Mouse (Mus musculus) midbrain, embryonic 11.5 days (tissue): Measurements from ENCODE around the gene Gm49027. TPM values are rescaled to one million over a fixed set of nuclear protein-coding genes. Genes with fewer than 3 reads are reported as not detected.

Experiments used
- ATAC-seq: fragments of 200-750 bp; cut with Nextera tagmentation; 2 replicates; pipeline ENCODE4 v1.8.0; 2017; ENCODE audit warnings: moderate TSS enrichment, moderate library complexity; ENCODE audit not compliant: low FRiP score
- DNase-seq: peaks from one replicate; pipeline ENCODE4 v3.0.0; 2015; ENCODE audit warnings: low spot score; ENCODE audit errors: missing footprints
- H3K27ac ChIP-seq: fragments of 300-500 bp; sonication (generic); 2 replicates; pipeline ENCODE4 v1.5.1; 2014; ENCODE audit warnings: low read depth, low read length
- H3K27me3 ChIP-seq: fragments of 300-500 bp; sonication (generic); 2 replicates; pipeline ENCODE4 v1.6.1; 2014; ENCODE audit warnings: mild to moderate bottlenecking, low read length, moderate library complexity, mixed read lengths; ENCODE audit not compliant: control insufficient read depth, insufficient read depth
- H3K36me3 ChIP-seq: fragments of 300-500 bp; sonication (generic); 2 replicates; pipeline ENCODE4 v1.6.1; 2014; ENCODE audit warnings: mild to moderate bottlenecking, low read length, moderate library complexity, mixed read lengths; ENCODE audit not compliant: control insufficient read depth, insufficient read depth
- H3K4me1 ChIP-seq: fragments of 300-500 bp; sonication (generic); 2 replicates; pipeline ENCODE4 v1.6.1; 2014; ENCODE audit warnings: low read length; ENCODE audit not compliant: control insufficient read depth, insufficient read depth
- H3K4me2 ChIP-seq: fragments of 300-500 bp; sonication (generic); 2 replicates; pipeline ENCODE4 v1.6.1; 2014; ENCODE audit warnings: mild to moderate bottlenecking, moderate library complexity
- H3K4me3 ChIP-seq: fragments of 300-500 bp; sonication (generic); 2 replicates; pipeline ENCODE4 v1.5.1; 2014; ENCODE audit warnings: low read depth, low read length
- H3K9ac ChIP-seq: fragments of 300-500 bp; sonication (generic); 2 replicates; pipeline ENCODE4 v1.6.1; 2014; ENCODE audit warnings: low read length
- H3K9me3 ChIP-seq: fragments of 300-500 bp; sonication (generic); 2 replicates; pipeline ENCODE4 v1.6.1; 2016; ENCODE audit warnings: low read length; ENCODE audit not compliant: control insufficient read depth
- WGBS: fragments of 180-500 bp; shearing (Covaris S2); extraction: QIAGEN DNeasy Blood & Tissue Kit; methylation state at CpG from one replicate; pipeline ENCODE4 v1.1.7; 2014; 5-methylcytosine and 5-hydroxymethylcytosine counted together
- polyA plus RNA-seq: library from polyadenylated mRNA; unstranded; fragments of >200 nt; fragmentation: Nextera tagmentation; extraction: Ambion mirVana; gene quantifications from 2 replicates; pipeline ENCODE4 v1.2.1, GENCODE M21; 2014

Gene Gm49027
- polyA plus RNA-seq, 1 experiment from 2014 or later: 0.72 TPM

DNA sequence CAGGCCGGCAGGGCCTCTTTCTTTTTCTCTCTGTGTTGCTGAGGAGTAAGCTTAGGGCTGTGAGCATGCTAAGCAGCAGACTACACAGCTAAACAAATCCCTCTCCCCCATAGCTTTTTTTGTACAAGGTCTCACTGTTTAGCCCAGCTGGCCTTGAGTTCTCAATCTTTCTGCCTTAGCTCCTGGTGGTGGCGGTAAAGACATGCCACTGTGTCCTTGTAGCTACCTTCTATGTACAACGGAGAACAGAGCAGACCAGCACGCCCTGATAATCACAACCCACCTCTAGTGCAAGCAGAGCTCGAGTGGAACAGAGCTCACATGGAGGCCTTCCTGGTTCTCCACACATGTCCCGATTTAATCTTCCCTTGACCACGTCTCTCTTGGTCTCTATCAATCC, 3.4 kb upstream of the Gm49027 start:
- DNase-seq: peak; percentile 12
- WGBS: 84% methylated on average over 7 of the region's 7 CpGs
- no peaks in the 10 kb centered on the region for H3K27me3 ChIP-seq
- no peak for ATAC-seq
- no peak overlapping the region for H3K4me2 ChIP-seq
- no peak overlapping the region for H3K9ac ChIP-seq
- no peak overlapping the region for H3K4me3 ChIP-seq
- H3K27ac ChIP-seq: no peak overlapping the region
- peaks cover 4% of the 10 kb centered on the region for H3K4me1 ChIP-seq
- H3K36me3 ChIP-seq: 0 out of 2 replicates have a peak, but pooled peaks cover 4% of the 10 kb centered on the region
- no peaks in the 10 kb centered on the region for H3K9me3 ChIP-seq

- no peaks in the 10 kb centered on the region for H3K27me3 ChIP-seq
- H3K36me3 ChIP-seq: peaks cover 2% of the 10 kb centered on the region; the same call in 1 of the 2 replicates
- no peak overlapping the region for H3K4me3 ChIP-seq
- peaks cover 13% of the 10 kb centered on the region for H3K4me1 ChIP-seq
- H3K4me2 ChIP-seq: no peak overlapping the region
- DNase-seq: peak; percentile 54
- no peak overlapping the region for H3K9ac ChIP-seq
- 89% methylated on average over 9 of the region's 9 CpGs for WGBS
- no peak for ATAC-seq
- H3K9me3 ChIP-seq: no peaks in the 10 kb centered on the region
- H3K27ac ChIP-seq: no peak overlapping the region
Observed at GRCm38 (mm10) chr5:123525916-123526495, 718 bp upstream of the Gm49027 start.

- WGBS: under 1% methylated on average over 26 of the region's 27 CpGs
- DNase-seq: peak; percentile 99
Observed at GRCm38 (mm10) chr5:123524393-123524750, 916 bp downstream of the Gm49027 start.

GRCm38 (mm10) chr5:123523692-123524392, 1.4 kb downstream of the Gm49027 start, which contains the start of gene Diablo:
TSS of gene Diablo (minus strand) at chr5:123524176.
- Histone ChIP-seq H3K27ac (peak within 1 kb of the TSS; percentile 61; the same call in 1 of the 2 replicates), H3K27me3 (no peaks in the 10 kb centered on the region), H3K4me1 (peaks cover 13% of the 10 kb centered on the region), H3K9ac (peak within 1 kb of the TSS; percentile 89), H3K4me3 (peak within 1 kb of the TSS; percentile 93), H3K36me3 (peaks cover 2% of the 10 kb centered on the region; the same call in 1 of the 2 replicates), H3K4me2 (peak within 1 kb of the TSS; percentile 59), H3K9me3 (no peaks in the 10 kb centered on the region)
- under 1% methylated on average over 82 of the region's 82 CpGs for WGBS
- DNase-seq (peak; percentile 99), ATAC-seq (peak; percentile 98)

More at GRCm38 (mm10) chr5:123524393-123524750, 916 bp downstream of the Gm49027 start:
- H3K4me3 ChIP-seq: peak overlapping the region; percentile 93
- peak; percentile 97 for ATAC-seq
- peak overlapping the region; percentile 61; the same call in 1 of the 2 replicates for H3K27ac ChIP-seq
- H3K4me1 ChIP-seq: peaks cover 13% of the 10 kb centered on the region
- peak overlapping the region; percentile 59 for H3K4me2 ChIP-seq
- H3K9me3 ChIP-seq: no peaks in the 10 kb centered on the region
- no peaks in the 10 kb centered on the region for H3K27me3 ChIP-seq
- H3K36me3 ChIP-seq: no peaks in the 10 kb centered on the region; the same call in 1 of the 2 replicates
- H3K9ac ChIP-seq: peak overlapping the region; percentile 44

- no peak overlapping the region for H3K4me3 ChIP-seq
- WGBS: 80% methylated on average over 1 of the region's 1 CpGs
- H3K4me2 ChIP-seq: no peak overlapping the region
Observed at GRCm38 (mm10) chr5:123522166-123522565, 3.1 kb downstream of the Gm49027 start.

GRCm38 (mm10) chr5:123521621-123522020, 3.7 kb downstream of the Gm49027 start:
- H3K4me1 ChIP-seq: peaks cover 13% of the 10 kb centered on the region
- H3K4me2 ChIP-seq: no peak overlapping the region
- no peak overlapping the region for H3K27ac ChIP-seq
- H3K36me3 ChIP-seq: peaks cover 6% of the 10 kb centered on the region
- DNase-seq: peak; percentile 19
- H3K27me3 ChIP-seq: no peaks in the 10 kb centered on the region
- no peak overlapping the region for H3K4me3 ChIP-seq
- 100% methylated on average over 1 of the region's 1 CpGs for WGBS
- H3K9ac ChIP-seq: no peak overlapping the region
- ATAC-seq: no peak
- H3K9me3 ChIP-seq: no peaks in the 10 kb centered on the region

More at GRCm38 (mm10) chr5:123522166-123522565, 3.1 kb downstream of the Gm49027 start:
- no peak for ATAC-seq
- H3K9me3 ChIP-seq: no peaks in the 10 kb centered on the region
- peak; percentile 33 for DNase-seq
- no peak overlapping the region for H3K27ac ChIP-seq
- no peak overlapping the region for H3K9ac ChIP-seq
- peaks cover 13% of the 10 kb centered on the region for H3K4me1 ChIP-seq
- no peaks in the 10 kb centered on the region for H3K27me3 ChIP-seq
- peaks cover 5% of the 10 kb centered on the region for H3K36me3 ChIP-seq

DNA sequence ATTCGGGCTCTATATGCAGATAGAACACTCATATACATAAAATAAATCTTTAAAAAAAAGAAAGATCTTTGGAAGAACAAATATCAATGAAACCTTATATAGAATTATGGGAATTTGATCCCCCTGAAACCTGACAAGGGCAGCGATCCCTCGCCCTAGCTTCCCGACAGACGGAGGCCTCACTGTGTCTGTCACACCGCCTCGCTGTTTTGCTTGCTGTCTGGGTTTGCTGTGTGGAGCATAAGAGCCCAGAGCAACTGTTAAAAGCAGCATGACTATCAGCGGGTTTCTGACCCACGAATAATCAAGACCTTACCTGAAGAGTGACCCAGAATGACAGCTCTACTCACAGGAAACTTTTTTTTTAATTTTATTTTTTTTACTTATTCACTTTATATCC, 4.6 kb downstream of the Gm49027 start:
- no peaks in the 10 kb centered on the region for H3K27me3 ChIP-seq
- WGBS: 89% methylated on average over 9 of the region's 9 CpGs
- H3K27ac ChIP-seq: no peak overlapping the region
- H3K4me1 ChIP-seq: peaks cover 13% of the 10 kb centered on the region
- ATAC-seq: no peak
- no peak overlapping the region for H3K4me3 ChIP-seq
- no peak for DNase-seq
- no peak overlapping the region for H3K9ac ChIP-seq
- no peaks in the 10 kb centered on the region for H3K9me3 ChIP-seq
- no peak overlapping the region for H3K4me2 ChIP-seq
- peaks cover 6% of the 10 kb centered on the region for H3K36me3 ChIP-seq

DNA sequence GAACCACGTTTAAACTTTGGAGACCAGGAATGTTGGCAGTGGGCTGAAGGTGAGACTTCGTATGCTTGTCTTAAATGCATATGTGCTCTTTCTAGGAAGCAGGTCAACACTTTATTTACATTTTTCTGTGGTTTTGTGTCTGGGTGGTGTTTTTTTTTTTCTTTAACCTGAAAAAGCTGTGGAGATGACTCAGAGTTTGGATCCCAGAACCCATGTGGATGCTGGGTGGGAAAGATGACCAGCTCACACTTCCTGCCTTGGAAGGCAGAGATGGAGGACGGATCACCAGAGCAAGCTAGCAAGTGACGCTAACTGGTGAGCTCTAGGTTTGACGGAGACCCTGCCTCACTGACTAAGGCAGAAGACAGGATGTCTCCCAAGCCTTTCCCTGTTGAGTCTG, 10.4 kb downstream of the Gm49027 start:
- Histone ChIP-seq H3K27ac (no peak overlapping the region), H3K27me3 (no peaks in the 10 kb centered on the region), H3K9ac (no peak overlapping the region), H3K4me1 (no peaks in the 10 kb centered on the region), H3K4me2 (no peak overlapping the region), H3K4me3 (no peak overlapping the region), H3K9me3 (no peaks in the 10 kb centered on the region), H3K36me3 (peaks cover 6% of the 10 kb centered on the region; the same call in 1 of the 2 replicates)
- 87% methylated on average over 5 of the region's 5 CpGs for WGBS
- peak; percentile 23 for DNase-seq
- no peak for ATAC-seq

DNA sequence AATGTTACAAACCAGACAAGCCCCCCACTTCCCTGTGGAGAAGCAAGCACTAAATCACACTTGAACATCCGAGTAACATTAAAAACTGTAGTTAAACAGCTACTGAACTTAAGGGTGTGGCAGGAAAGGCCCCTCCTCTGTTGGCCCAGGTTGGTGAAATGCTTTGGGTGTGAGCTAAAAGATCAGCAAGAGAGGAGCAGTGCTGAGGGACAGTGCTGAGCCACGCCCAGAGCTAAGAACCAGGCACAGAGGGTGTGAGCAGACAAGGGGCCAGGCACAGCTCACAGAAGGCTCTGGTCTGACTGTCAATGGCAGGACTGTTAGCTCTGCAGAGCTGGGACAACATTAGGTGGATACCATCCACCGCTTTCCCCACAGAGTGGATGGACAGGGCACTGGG, 13.2 kb downstream of the Gm49027 start:
- Histone ChIP-seq H3K9me3 (no peaks in the 10 kb centered on the region), H3K36me3 (0 out of 2 replicates have a peak, but pooled peaks cover under 1% of the 10 kb centered on the region), H3K27me3 (peaks cover 3% of the 10 kb centered on the region; the same call in 1 of the 2 replicates), H3K27ac (no peak overlapping the region), H3K9ac (no peak overlapping the region), H3K4me3 (no peak overlapping the region), H3K4me2 (no peak overlapping the region), H3K4me1 (peaks cover 5% of the 10 kb centered on the region)
- 84% methylated on average over 3 of the region's 3 CpGs for WGBS
- ATAC-seq: no peak
- DNase-seq: no peak
